Mouse (Mus musculus) cerebellum, postnatal 4 days (tissue): ENCODE data around the gene Zfp316.

Experiments
- DNase-seq, 2 experiments: peaks; one replicate each; pipeline ENCODE4 v3.0.0; 2022; ENCODE audit warnings: low spot score in 2 of 2, mixed read lengths in 1 of 2

The Zfp316 gene

GRCm38 (mm10) chr5:143279247-143279646 is 9.4 kb upstream of the Zfp316 start:
- no peak for DNase-seq

GRCm38 (mm10) chr5:143275761-143276160 is 5.9 kb upstream of the Zfp316 start:
- DNase-seq, result no peak

- peak in 1 of 2 experiments; percentile 43 for DNase-seq
These were observed 2.9 kb upstream of the Zfp316 start for GRCm38 (mm10) chr5:143272540-143273330.

- no peak for DNase-seq
These were observed 2.3 kb upstream of the Zfp316 start for GRCm38 (mm10) chr5:143272108-143272507.

DNA sequence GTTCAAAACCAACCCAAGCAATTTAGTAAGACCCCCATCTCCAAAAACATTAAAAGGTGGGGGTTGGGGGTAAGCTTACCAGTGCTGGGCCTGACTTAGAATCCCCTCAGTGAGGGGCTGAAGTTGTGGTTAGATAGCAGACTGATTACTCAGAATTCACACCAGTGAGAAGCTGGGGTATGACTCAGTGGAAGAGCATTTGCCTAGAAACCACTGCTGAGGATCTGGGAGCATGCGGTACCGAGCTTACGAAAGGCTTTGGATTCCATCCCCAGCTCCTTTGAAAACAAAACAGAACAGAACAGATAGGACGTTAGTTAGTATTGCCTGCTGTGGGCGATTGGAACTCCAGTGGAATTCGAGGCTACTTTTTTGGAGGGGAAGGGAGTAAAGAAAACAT is 1.8 kb upstream of the Zfp316 start:
- DNase-seq, result no peak

- no peak for DNase-seq
These were observed 313 bp upstream of the Zfp316 start for GRCm38 (mm10) chr5:143270151-143270519.

DNA sequence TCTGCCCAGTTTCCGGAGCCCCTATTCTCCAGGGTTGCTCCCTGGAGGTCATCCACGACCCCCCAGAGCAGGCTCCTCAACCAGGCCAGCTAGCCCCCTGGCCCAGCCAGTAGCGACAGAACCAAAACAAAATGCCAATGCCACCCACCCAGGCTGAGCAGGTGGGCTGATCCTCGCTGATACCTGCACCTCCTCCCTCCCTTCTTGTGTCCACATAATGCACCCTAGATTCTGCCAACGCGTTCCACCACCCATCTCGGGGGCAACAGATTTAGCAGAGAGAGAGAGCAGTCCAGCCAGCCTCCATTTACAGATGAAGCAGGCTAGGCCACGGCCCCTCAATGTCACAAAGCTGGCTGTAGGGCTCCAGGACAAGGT is 848 bp downstream of the Zfp316 start:
- no peak for DNase-seq

DNA sequence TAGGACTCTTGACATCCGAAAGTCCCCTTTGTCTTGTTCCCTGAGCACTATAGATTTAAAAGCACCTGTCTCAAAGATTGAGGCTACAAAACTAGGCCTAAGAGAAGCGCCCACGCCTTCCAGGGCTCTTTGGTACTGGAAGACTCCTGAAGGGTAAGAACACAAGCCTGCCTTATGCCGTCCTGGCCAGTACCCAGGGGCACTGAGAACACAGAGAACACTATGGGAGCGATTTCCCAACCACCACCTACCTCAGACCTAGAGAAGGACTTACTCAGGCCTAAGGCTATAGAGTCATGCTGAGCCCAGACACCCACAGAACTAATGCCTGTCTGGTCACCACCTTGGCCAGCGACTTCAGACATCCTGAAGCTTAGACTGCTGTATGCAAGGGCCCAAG is 3.0 kb downstream of the Zfp316 start:
- DNase-seq, result no peak

DNA sequence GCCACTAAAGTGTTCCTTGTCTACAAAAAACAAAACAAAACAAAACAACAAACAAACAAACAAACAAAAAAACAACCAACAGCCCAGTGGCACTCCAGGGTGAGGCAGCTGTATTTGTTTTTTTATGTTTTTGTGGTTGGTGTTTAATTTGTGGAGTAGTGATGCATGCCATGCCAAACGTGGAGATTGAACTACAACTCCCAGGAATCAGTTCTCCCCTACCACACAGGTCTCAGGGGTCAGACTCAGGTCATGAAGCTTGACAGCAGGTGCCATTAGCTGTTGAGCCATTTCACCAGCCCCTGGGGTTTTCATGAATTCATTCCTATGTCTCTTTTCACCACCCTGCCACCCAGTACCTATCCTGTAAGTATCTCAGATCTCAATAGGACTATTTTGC is 4.4 kb downstream of the Zfp316 start:
- DNase-seq, result no peak

GRCm38 (mm10) chr5:143264689-143265088 is 5.1 kb downstream of the Zfp316 start:
- no peak for DNase-seq

GRCm38 (mm10) chr5:143261636-143262035 is 8.2 kb downstream of the Zfp316 start:
- DNase-seq, result no peak

DNA sequence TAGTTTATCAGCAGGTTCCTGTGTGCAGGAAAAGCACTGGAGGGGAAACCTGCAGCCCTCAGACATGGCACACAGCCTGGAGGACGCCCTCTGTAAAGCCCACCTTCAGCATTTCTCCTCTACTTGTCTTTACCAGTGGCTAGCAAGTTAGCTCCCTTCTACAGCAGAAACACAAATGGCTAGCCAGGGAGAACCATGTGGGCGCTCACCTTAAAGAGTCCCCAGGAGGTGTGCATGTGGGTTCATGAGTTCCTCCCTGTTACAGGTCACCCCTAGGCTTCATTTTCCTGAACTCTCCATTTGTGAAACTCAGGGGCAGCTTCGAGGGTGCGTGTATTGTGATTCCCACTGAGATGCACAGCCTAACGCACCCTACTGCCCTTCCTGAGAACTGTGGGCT is 14.0 kb downstream of the Zfp316 start:
- DNase-seq, result no peak

- DNase-seq, result no peak
These were observed 14.7 kb downstream of the Zfp316 start for GRCm38 (mm10) chr5:143255131-143255519.

DNA sequence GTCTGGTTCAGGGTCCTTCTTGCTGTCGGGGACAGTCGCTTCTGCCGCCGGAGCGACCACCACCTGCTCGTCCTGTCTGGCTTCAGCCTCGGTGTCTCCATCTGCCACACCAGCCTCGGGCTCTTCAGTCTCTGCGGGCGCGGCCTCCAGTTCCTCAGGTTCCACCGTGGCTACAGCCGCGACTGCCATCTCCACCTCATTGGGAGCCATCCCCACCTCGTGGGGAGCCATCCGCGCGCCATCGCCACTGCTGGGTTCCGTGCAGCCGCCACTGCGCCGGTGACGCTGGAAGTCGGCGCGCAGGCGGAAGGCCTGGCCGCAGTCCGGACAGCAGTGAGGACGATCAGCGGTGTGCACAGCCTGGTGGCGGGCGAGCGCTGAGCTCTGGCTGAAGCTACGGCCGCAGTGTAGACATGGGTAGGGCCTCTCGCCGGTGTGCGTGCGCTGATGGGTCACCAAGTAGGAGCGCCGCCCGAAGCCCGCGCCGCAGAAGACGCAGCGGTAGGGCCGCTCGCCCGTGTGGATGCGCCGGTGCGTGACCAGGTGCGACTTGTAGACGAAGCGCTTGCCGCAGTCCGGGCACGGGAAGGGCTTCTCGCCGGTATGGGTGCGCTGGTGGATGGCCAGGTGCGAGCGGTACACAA is 15.2 kb downstream of the Zfp316 start:
- DNase-seq, result peak in 1 of 2 experiments; percentile 39

- DNase-seq, result peak in 1 of 2 experiments; percentile 48
These were observed 15.8 kb downstream of the Zfp316 start for GRCm38 (mm10) chr5:143253881-143254486.

DNA sequence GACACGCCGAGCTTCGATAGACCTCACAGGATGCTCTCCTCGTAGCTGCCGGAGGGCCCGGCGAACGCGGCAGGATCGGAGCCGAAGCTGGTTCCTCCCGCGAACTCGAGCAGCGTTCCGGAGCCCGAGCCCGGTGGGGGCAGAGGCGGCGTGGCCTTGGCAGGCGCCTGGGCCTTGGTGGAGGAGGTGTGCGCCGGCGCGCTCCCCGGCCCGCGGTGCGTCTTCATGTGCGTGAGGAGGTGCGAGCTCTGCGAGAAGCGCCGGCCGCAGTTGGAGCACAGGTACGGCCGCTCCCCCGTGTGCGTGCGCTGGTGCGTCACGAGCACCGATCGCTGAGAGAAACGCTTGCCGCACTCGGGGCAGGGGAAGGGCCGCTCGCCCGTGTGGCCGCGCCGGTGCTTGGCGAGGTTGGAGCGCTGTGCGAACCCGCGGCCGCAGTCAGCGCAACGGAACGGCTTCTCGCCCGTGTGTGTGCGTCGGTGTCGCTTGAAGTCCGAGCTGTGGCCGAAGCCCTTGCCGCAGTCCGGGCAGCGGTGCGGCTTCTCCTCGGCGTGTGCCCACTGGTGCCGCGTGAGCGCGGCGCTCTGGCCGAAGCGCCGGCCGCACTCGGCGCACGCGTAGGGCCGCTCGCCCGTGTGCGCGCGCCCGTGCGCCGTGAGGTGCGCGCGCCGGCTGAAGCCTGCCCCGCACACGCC is 16.5 kb downstream of the Zfp316 start:
- DNase-seq, result peak in 1 of 2 experiments; percentile 30

DNA sequence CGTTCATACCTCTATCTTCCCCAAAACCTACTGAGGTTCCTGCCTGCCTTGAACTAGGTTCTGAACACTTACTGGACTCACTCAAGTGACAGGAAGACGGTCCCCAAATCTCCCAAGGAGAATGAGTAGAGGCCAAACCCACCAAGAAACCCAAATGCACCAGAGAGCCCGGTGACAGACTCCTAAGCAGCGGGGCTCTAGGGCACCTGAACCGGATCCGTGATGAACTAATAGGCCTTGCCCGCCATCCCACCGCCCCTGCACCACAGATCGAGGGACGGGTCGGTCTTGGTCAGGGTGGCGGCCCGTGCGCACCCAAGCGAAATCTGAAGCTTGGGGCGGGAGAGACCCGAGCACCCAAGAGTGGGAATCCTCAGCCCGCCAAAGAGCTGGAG is 17.0 kb downstream of the Zfp316 start:
- DNase-seq, result no peak

DNA sequence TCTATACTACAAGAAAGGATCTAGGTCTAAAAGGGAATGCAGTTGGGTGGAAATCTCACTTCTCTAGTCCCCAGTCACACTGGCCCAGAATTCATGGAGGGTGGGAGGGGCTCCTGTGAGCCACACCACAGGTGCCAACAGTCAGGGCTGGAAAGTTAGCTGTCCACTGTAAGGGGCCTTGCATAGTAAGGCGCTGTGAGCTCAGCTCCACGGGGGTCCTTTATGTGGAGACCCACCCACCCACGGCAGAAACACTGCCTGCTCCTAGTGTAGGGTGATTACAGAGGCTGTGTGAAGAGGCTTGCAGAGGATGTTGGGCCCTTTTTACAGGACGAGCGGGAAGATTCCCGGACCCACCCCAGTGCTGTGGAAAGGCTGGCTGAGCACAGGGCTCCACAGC is 17.8 kb downstream of the Zfp316 start:
- DNase-seq, result no peak

DNA sequence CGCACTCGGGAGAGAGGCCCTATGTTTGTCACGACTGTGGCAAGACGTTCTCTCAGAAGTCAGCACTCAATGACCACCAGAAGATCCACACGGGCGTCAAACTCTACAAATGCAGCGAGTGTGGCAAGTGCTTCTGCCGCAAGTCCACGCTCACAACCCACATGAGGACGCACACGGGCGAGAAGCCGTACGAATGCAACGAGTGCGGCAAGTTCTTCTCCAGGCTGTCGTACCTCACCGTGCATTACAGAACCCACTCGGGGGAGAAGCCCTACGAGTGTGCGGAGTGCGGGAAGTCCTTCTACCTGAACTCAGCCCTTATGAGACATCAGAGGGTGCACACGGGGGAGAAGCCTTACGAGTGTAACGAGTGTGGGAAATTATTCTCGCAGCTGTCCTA is 24.9 kb downstream of the Zfp316 start:
- DNase-seq, result no peak

GRCm38 (mm10) chr5:143236036-143236435 is 33.8 kb downstream of the Zfp316 start:
- no peak for DNase-seq

DNA sequence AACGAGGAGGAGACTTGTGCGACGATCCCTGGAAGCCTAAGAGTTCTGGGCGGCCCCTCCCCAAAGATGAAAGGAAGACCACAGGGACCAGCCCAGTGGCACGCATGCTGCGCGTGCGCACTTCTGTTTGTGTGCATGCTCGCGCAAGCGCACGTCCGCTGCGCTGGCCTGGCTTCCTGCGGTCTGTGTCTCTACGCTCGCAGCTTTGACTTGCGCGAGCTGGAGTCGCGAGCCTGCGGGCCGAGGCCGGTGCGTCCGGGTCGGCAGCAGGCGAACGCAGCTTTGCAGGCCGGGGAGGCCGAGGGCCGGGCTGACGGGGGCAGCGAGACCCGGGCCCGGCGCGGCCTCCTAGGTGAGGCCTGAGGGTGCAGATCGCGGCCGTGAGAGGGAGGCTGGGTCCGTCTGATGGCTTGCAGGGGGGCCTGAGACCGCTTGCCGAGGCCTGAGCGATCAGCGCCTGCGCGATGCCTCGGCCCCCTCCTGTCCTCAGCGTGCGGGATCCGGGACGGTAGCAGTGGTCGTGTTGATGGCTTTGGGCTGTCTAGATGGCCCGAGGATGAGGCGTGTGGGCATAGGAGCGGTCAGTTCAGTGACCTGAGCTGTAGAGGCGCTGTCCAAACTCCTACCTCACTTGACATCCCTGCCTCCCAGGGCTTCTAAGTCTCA is 34.7 kb downstream of the Zfp316 start, which contains the start of gene Zfp12:
Zfp12 (plus strand) TSS at position 136 of the 666 bp plus-strand sequence.
- peak; percentile 77 to 91 for DNase-seq

DNA sequence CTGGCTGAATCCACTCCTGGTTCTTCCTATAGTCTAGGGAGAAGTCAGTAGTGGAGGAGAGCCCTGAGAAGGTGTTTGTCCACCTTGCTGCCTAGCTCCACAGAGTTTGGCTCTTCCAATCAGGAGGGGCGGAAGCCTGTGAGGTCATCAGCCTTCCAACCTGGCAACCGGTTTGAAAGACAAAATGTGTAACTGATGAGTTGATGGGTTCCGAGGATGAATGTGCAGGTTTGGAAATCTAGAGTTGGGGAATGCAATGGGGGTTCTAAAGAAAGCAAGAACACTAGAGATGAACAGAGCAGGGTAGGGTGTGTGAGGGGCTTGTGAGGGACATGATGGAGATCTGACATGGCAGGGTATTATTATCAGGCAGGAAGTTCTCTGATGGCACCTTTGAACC is 43.0 kb downstream of the Zfp316 start, which contains the start of gene Spdye4a:
Spdye4a (minus strand) TSS at position 101 of the 400 bp plus-strand sequence.
- no peak for DNase-seq
